In the genomic region with DNA sequence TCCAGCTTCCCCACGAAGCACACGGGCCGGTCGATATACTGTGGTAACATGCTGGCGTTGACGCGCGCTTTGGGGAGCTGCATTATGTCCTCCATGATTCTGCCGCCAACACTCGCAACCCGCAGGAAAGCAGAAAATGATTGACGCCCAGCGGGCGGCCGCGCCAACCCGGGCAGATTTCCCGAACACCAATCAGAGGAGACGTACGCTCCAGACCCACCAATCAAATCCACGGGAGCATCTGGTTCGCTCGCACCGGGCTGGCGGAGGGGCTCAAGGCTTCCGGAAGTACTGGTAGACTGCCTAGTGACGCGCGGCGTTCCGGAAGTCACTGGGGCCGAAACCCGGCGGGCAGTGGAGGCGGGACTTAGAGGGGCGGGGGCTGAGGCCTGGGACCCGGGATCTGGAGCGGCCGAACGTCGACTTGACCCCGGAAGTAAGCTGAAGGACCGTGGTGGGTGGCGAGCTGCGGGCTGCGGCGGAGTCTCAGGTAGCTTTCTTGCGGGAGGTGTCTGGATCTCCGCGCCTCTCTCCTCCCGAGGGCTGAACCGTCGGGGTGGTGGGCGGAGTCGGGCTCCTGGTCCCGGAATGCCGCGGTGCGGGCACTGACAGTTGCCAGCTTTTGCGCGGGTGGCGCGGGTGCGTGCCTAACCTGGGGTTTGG, we compare ENCODE assay signal across 1 mouse cellular context.
TF ChIP-seq lines count a peak whose summit lies in the region.

Gene Rpa3 (minus strand): TSS at position 170 of the 663 bp plus-strand sequence.
Gene Umad1 (plus strand): TSS at position 285 of the 663 bp plus-strand sequence.
Gene Gm45062 (plus strand): TSS at position 447 of the 663 bp plus-strand sequence.

TF ChIP-seq in CH12.LX, 34 proteins besides CTCF, POLR2A, EP300 and RAD21 (continued from another document):
- TF ChIP-seq MAX (IDR thresholded peaks at IDR 0.05; ENCODE audit: low read length): peak; percentile 16; the same call in 1 of the 2 replicates
- TF ChIP-seq BHLHE40 (IDR thresholded peaks at IDR 0.05; ENCODE audit: low read depth, low read length): no peak
- peak; percentile 61 for TF ChIP-seq TCF12 (IDR thresholded peaks at IDR 0.05; ENCODE audit: low read depth, low read length)
- TF ChIP-seq NELFE (IDR thresholded peaks at IDR 0.05; ENCODE audit: low read depth, low read length): peak; percentile 83
- TF ChIP-seq IRF4 (IDR thresholded peaks at IDR 0.05; ENCODE audit: low read depth, low read length): peak; percentile 50; the same call in 1 of the 2 replicates
- peak; percentile 84 for TF ChIP-seq SIN3A (IDR thresholded peaks at IDR 0.05; ENCODE audit: low read length)
- TF ChIP-seq MEF2A (IDR thresholded peaks at IDR 0.05; ENCODE audit: borderline replicate concordance, low read depth, low read length): peak; percentile 32; the same call in 1 of the 2 replicates
- TF ChIP-seq E2F4 (IDR thresholded peaks at IDR 0.05; ENCODE audit: insufficient replicate concordance, low read depth, low read length): peak; percentile 81; the same call in 1 of the 2 replicates
- TF ChIP-seq ZMIZ1 (IDR thresholded peaks at IDR 0.05; ENCODE audit: low read depth, low read length): peak; percentile 70
- no peak for TF ChIP-seq UBTF (IDR thresholded peaks at IDR 0.05; ENCODE audit: low read depth, low read length)
- TF ChIP-seq MXI1 (IDR thresholded peaks at IDR 0.05; ENCODE audit: low read depth, low read length): peak; percentile 67
- TF ChIP-seq JUN (IDR thresholded peaks at IDR 0.05; ENCODE audit: insufficient read depth, low read depth, low read length): no peak
- TF ChIP-seq ZKSCAN1 (IDR thresholded peaks at IDR 0.05; ENCODE audit: borderline replicate concordance, low read depth, low read length): no peak
- no peak for TF ChIP-seq CHD1 (IDR thresholded peaks at IDR 0.05; ENCODE audit: low read depth, low read length)
- no peak for TF ChIP-seq PAX5 (IDR thresholded peaks at IDR 0.05; ENCODE audit: low read length)
- TF ChIP-seq MAFK (IDR thresholded peaks at IDR 0.05; ENCODE audit: insufficient replicate concordance, low read length): no peak
- TF ChIP-seq POLR2AphosphoS2 (IDR thresholded peaks at IDR 0.05; ENCODE audit: low read depth, low read length): peak; percentile 82; the same call in 1 of the 2 replicates
- no peak for TF ChIP-seq ZC3H11A (IDR thresholded peaks at IDR 0.05; ENCODE audit: low read depth, low read length)
- no peak for TF ChIP-seq ETS1 (conservative IDR thresholded peaks at IDR 0.05; ENCODE audit: low read depth, low read length)
- TF ChIP-seq GABPA (IDR thresholded peaks at IDR 0.05; ENCODE audit: insufficient replicate concordance, low read depth, low read length): no peak; the same call in 1 of the 2 replicates
- peak; percentile 75; the same call in 1 of the 2 replicates for TF ChIP-seq MAZ (IDR thresholded peaks at IDR 0.05; ENCODE audit: low read depth, low read length)
- no peak for TF ChIP-seq RCOR1 (conservative IDR thresholded peaks at IDR 0.05; ENCODE audit: low read depth, low read length)
- TF ChIP-seq CHD2 (IDR thresholded peaks at IDR 0.05; ENCODE audit: low read length): peak; percentile 91
- no peak for TF ChIP-seq MYC (IDR thresholded peaks at IDR 0.05; ENCODE audit: low read depth, low read length)
- peak; percentile 52 for TF ChIP-seq NRF1 (IDR thresholded peaks at IDR 0.05; ENCODE audit: low read depth, low read length)
- no peak for TF ChIP-seq SMC3 (IDR thresholded peaks at IDR 0.05; ENCODE audit: low read depth, low read length)
- TF ChIP-seq USF2 (conservative IDR thresholded peaks at IDR 0.05; ENCODE audit: low read depth, low read length): no peak
- 0 out of 2 replicates have a peak, but pooled peaks have one; percentile 59 for TF ChIP-seq TBP (conservative IDR thresholded peaks at IDR 0.05; ENCODE audit: low read depth, low read length)
- peak; percentile 56; the same call in 1 of the 2 replicates for TF ChIP-seq KAT2A (IDR thresholded peaks at IDR 0.05; ENCODE audit: insufficient replicate concordance, low read length)
- TF ChIP-seq ELF1 (IDR thresholded peaks at IDR 0.05; ENCODE audit: low read depth, low read length): peak; percentile 97
- no peak for TF ChIP-seq ZNF384 (IDR thresholded peaks at IDR 0.05; ENCODE audit: low read depth, low read length)
- TF ChIP-seq USF1 (IDR thresholded peaks at IDR 0.05; ENCODE audit: low read depth, low read length): no peak
- no peak for TF ChIP-seq JUND (conservative IDR thresholded peaks at IDR 0.05; ENCODE audit: low read depth, low read length)
